Mouse (Mus musculus) MN1 (cell line): ENCODE results near the gene Eps15l1.

Experiments
- DNase-seq: peaks from one replicate; pipeline ENCODE4 v3.0.0-alpha.2; 2016; ENCODE audit warnings: low spot score

Gene Eps15l1

DNA sequence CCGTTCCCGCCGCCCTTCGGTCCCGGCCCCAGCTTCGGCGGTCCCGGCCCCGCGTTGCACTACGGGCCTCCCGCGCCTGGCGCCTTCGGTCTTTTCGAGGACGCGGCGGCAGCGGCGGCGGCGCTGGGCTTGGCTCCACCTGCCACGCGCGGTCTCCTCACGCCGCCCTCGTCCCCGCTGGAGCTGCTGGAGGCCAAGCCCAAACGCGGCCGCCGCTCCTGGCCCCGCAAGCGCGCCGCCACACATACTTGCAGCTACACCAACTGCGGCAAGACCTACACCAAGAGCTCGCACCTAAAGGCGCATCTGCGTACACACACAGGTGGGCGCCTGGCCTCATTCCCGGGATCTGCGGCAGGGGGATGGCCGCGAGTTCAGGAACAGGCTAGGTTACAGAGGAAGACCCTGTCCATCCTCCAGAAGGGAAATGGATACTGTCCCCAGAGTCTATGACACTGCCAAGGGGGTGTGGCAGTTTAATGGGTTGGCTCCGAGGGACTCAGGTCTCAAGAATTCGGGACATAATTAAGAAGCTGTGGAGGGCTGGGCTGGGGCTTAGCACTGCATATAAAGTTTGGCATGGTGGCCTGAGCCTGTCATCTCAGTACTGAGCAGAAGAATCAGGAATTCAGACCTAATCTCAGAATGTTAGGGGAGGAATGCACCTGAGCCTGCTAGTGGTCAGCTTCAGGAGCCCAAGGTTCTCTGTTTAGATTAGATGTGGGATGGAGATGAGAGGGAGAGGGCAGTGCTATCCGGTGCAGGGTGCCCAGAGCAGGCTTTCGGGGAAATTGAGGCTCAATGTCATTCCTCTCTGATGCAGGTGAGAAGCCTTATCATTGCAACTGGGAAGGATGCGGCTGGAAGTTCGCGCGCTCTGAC, 101.1 kb downstream of the Eps15l1 start:
- DNase-seq: no peak

GRCm38 (mm10) chr8:72319397-72319796, 101.9 kb downstream of the Eps15l1 start:
- no peak for DNase-seq

- DNase-seq: peak; percentile 97
These were observed 102.4 kb downstream of the Eps15l1 start, which contains the start of gene Klf2 for GRCm38 (mm10) chr8:72318801-72319322. Klf2 (plus strand) TSS chr8:72319033.

DNA sequence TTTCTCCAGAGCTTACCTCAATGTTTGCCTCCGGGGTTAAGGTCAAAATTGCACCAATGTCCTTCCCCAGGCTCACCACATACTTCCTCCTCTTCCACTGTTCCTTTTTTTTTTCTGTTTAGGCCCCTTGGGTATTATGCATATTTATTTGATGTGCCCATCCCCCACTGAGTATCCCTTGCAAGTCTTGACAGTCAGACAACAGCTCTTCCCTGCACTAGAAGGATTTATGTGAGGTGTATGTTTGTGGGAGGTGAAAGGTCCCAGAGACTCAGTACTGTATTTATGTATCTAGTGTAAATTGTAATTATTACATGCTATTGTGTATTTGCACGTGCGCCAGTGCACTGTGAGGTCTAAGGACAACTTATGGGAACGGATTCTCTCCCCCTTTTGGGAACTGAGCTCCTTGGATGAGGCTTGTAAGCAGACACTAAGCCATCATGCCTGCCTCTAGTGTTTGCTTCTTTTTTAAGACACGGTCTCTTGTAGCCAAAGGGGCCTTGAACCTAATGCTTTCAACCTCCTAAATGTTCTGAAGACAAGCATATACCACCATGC, 103.4 kb downstream of the Eps15l1 start:
- DNase-seq: no peak

DNA sequence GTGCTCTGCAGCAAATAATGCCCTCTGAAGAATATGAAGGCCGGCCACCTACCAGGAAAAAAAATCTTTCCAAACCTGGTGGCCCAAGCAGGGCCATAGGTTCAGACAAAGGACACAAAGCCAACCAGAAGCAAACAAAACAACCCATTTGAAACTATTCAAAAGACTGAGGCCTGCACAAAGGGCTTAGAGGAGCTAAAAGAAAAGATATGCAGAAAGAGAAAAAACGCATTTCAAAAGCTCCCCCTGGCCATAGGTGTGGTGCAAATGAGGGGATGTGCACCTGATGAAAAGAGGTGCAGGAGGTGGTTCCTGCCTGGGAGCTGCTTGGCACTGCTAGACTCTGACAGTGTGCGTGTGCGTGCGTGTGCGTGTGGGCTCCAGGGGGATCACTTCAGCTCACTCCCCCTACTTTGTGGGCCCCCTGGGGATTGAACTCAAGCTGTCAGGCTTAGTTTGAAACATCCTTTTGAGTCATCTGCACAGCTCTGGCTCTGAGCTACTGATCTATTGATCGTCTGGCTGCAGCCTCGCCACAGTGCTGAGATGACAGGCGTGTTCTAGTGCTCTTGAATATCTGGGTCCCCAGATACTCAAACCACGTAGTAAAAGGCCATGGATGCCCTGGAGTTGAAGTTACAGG, 105.1 kb downstream of the Eps15l1 start:
- no peak for DNase-seq

DNA sequence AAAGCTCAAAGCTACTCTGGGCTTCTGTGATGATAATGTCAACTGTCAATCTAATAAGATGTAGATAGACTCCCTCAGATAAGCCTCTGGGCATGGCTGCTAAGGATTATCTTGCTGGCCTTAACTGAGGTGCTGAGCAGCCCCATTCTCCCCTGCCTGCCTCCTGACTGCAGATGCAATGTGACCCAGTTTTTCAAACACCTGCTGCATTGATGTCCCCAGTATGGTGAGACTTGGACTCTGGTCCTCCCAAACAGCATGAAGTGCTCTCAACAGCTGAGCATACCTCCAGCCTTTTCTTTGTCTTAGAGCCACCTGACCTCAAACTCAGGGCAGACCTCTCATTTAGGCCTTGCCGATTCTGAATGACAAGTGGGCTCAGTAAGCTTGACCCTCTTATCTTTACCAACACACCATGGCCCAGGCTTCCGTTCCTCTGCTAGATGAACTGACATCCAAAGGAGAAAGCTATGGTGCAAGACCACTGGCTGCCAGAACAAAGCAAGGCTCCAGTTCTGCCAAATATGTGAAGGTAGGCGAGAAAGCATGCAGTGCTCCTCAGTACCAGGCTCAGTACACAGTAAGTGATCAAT, 108.2 kb downstream of the Eps15l1 start:
- DNase-seq: no peak

- peak; percentile 90 for DNase-seq
These were observed 110.3 kb downstream of the Eps15l1 start for GRCm38 (mm10) chr8:72310849-72311506.

DNA sequence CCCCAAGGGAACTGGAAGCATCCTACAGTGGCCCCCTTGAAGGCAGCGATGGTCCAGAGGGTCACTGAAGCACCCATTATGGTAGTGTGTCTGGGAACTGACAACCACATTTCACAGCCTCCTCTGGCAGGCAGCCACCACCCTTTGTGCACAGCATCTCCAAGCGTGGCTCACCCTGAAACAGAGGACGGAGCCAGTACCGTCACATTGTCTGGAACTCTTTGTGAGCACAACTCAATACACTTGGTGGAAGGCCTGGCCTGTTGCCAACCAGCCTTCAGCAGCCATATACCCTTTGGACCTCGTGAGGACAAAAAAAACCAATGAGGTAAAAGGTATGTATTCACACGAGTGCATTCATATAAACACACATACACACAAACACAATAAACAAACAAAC, 113.0 kb downstream of the Eps15l1 start:
- DNase-seq: no peak

GRCm38 (mm10) chr8:72306913-72307312, 114.3 kb downstream of the Eps15l1 start:
- no peak for DNase-seq

- no peak for DNase-seq
These were observed 115.9 kb downstream of the Eps15l1 start, which contains the start of gene Gm10282 for GRCm38 (mm10) chr8:72305210-72305905. Gm10282 (minus strand) TSS chr8:72305260.

GRCm38 (mm10) chr8:72303633-72304032, 117.6 kb downstream of the Eps15l1 start:
- no peak for DNase-seq

DNA sequence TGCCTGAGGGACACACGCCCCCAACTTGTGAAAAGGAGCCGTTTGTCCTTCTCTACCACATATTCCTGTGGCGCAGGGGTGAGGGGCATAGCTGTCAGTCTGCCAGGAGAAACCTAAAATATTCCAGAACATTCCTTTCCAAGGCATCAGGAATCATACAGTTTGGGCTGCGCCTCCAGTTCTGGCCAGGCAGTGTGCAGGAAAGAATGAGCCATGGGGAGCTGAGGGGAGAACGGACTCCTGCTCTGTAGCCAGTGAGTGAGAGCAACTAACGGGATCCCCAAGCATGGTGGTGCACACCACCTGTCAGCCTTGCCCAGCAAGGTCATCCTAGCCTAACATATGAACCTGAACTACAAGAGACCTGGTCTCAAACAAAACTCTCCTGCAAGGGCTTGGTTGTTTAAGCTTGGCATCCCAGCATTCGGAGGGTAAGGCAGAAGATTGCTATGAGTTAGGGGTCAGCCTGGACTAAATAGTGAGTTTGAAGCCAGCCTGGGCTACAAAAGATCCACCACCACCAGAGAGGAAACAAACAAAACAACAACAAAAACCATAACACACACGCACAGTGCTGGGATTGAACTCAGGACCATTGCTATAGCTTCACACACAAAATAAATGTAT, 118.2 kb downstream of the Eps15l1 start:
- DNase-seq: no peak

GRCm38 (mm10) chr8:72301497-72301896, 119.8 kb downstream of the Eps15l1 start:
- DNase-seq: no peak

GRCm38 (mm10) chr8:72300654-72301400, 120.4 kb downstream of the Eps15l1 start:
- DNase-seq: no peak

DNA sequence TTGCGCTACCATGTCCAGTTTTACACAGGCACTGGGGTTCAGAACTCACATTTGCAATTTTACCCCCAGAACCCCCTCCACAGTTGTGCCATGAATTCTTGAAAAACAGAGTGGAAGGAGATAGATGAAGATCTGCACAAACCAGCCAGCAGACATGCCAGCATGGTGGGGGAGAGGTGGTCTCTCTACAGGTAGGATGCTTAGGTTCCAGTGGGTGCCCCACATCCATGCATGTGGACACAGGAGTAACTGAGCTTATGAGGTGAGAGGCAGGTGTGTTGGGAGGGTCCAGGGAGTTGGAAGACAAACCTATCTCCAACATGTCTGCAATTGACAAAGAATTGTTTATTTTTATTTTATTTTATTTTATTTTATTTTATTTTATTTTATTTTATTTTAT, 122.3 kb downstream of the Eps15l1 start:
- no peak for DNase-seq

- no peak for DNase-seq
These were observed 124.7 kb downstream of the Eps15l1 start for GRCm38 (mm10) chr8:72296561-72296960.

GRCm38 (mm10) chr8:72295679-72296078, 125.6 kb downstream of the Eps15l1 start:
- no peak for DNase-seq

- no peak for DNase-seq
These were observed 126.1 kb downstream of the Eps15l1 start for GRCm38 (mm10) chr8:72295125-72295524.

DNA sequence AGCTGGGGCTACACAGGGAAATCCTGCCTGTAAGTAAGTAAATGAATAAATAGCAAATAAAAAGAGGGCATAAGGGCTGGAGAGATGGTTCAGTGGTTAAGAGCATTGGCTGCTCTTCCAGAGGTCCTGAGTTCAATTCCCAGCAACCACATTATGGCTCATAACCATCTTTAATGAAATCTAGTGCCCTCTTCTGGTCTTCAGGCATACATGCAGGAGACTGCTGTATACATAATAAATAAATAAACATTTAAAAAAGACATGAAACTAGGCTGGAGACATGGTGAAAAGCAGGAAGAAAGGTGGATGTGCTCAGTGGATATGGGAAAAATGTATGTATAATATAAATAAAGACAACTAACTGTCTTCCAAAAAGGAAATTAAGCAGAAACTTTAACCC, 128.0 kb downstream of the Eps15l1 start:
- DNase-seq: no peak

DNA sequence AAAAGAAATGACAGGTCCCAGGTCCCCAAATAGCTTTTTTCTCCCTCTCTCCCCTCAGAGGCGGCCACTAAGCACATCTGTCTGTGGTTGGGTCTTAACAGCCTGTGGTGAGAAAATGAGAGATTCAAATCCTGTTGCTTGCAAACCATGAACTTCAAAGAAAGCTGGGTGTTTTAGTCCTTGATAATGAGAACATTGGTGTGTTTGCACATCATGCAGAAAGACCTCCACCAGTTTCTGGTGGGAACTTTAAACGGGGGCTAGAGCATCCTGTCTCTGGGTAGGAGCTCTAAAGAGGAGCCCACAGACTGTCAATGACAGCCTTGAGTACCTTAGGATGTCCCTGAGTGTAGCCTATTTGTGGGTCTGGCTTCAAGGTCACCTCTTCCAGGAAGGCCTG, 130.2 kb downstream of the Eps15l1 start:
- no peak for DNase-seq
